Mouse (Mus musculus) forebrain, embryonic 11.5 days (tissue): ENCODE measurements around the gene Fam234b. TPM values are rescaled to one million over a fixed set of nuclear protein-coding genes. Genes with fewer than 3 reads are reported as not detected.

ENCODE experiments used
- ATAC-seq: fragments of 200-750 bp; cut with Nextera tagmentation; replicated peaks from 2 replicates; pipeline ENCODE4 v1.8.0; 2017; ENCODE audit warnings: moderate TSS enrichment; ENCODE audit not compliant: low FRiP score
- DNase-seq: peaks from one replicate; pipeline ENCODE4 v3.0.0-alpha.2; 2017; ENCODE audit warnings: low spot score
- H3K27ac ChIP-seq: fragments of 300-500 bp; sonication (generic); 2 replicates; pipeline ENCODE4 v1.5.1; 2014; ENCODE audit warnings: low read depth, low read length
- H3K27me3 ChIP-seq: fragments of 300-500 bp; sonication (generic); 2 replicates; pipeline ENCODE4 v1.6.1; 2014; ENCODE audit warnings: mild to moderate bottlenecking, low read length, mixed read lengths; ENCODE audit not compliant: control insufficient read depth, insufficient read depth
- H3K36me3 ChIP-seq: fragments of 300-500 bp; sonication (generic); 2 replicates; pipeline ENCODE4 v1.6.1; 2014; ENCODE audit warnings: mild to moderate bottlenecking, low read length, moderate library complexity, mixed read lengths; ENCODE audit not compliant: control insufficient read depth, insufficient read depth
- H3K4me1 ChIP-seq: fragments of 300-500 bp; sonication (generic); replicated peaks from 2 replicates; pipeline ENCODE4 v1.6.1; 2014; ENCODE audit warnings: low read length, mixed read lengths; ENCODE audit not compliant: control insufficient read depth, insufficient read depth
- H3K4me2 ChIP-seq: fragments of 300-500 bp; sonication (generic); 2 replicates; pipeline ENCODE4 v1.6.1; 2014; ENCODE audit warnings: low read depth, mild to moderate bottlenecking, low read length, moderate library complexity, mixed read lengths; ENCODE audit not compliant: severe bottlenecking
- H3K4me3 ChIP-seq: fragments of 300-500 bp; sonication (generic); 2 replicates; pipeline ENCODE4 v1.5.1; 2014; ENCODE audit warnings: low read depth, low read length
- H3K9ac ChIP-seq: fragments of 300-500 bp; sonication (generic); 2 replicates; pipeline ENCODE4 v1.6.1; 2014; ENCODE audit warnings: low read length
- H3K9me3 ChIP-seq: fragments of 300-500 bp; sonication (generic); 2 replicates; pipeline ENCODE4 v1.6.1; 2016; ENCODE audit warnings: low read length, mixed read lengths; ENCODE audit not compliant: control insufficient read depth
- WGBS: fragments of 180-500 bp; shearing (Covaris S2); extraction: QIAGEN DNeasy Blood & Tissue Kit; methylation state at CpG from one replicate; pipeline ENCODE4 v1.1.7; 2014; 5-methylcytosine and 5-hydroxymethylcytosine counted together
- polyA plus RNA-seq: library from polyadenylated mRNA; unstranded; fragments of >200 nt; fragmentation: Nextera tagmentation; extraction: Ambion mirVana; gene quantifications from 2 replicates; pipeline ENCODE4 v1.2.1, GENCODE M21; 2014

The Fam234b gene
- polyA plus RNA-seq, 1 experiment from 2014 or later: 34.2 TPM

DNA sequence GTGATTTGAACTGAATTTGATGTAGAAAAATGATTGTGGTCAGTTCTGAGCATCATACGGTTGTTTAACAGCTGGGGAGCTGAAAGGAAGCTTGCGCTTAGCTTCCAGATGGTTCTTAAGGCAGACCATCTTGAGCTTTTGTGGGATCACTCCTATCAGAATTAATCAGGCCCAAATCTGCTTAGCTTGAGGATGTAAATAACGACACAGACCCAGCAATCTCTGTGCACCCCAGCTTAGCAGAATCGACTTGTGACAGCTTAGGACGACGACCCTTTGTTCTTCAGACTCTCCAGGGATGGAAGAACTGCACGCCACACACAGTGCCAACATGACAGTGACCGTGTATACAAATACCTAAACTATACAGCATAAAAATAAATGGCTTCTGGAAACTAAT, 47.8 kb downstream of the Fam234b start:
- ATAC-seq (no peak), DNase-seq (no peak)
- Histone ChIP-seq H3K9me3 (no peaks in the 10 kb centered on the region), H3K27me3 (no peaks in the 10 kb centered on the region), H3K9ac (no peak overlapping the region), H3K4me2 (no peak overlapping the region), H3K4me1 (no peaks in the 10 kb centered on the region), H3K36me3 (no peaks in the 10 kb centered on the region), H3K27ac (no peak overlapping the region), H3K4me3 (no peak overlapping the region)
- 72% methylated on average over 8 of the region's 8 CpGs for WGBS

DNA sequence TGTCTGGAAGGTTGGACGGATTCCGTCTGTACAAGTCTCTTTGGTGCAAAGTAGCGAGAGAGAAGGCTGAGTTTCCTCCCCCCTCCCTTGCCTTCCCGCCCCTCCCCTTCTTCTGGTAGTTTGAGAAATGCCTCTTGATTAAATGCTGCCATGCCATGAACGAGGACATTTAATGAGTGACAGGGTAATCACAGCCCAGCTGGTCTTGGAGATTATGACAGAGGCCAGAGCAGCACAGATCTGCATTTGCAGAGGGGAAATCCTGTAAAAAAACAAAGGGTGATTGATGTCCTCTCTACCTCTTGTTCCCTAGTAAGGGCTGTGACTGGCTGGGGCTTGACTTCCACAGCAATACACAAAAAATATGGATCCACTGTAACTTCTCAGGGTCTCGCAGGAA, 50.1 kb downstream of the Fam234b start:
- Histone ChIP-seq H3K4me1 (peaks cover 12% of the 10 kb centered on the region), H3K9ac (no peak overlapping the region), H3K4me2 (no peak overlapping the region), H3K4me3 (no peak overlapping the region), H3K27ac (no peak overlapping the region), H3K9me3 (no peaks in the 10 kb centered on the region), H3K36me3 (no peaks in the 10 kb centered on the region), H3K27me3 (no peaks in the 10 kb centered on the region; the same call in 1 of the 2 replicates)
- WGBS: 66% methylated on average over 6 of the region's 6 CpGs
- no peak for ATAC-seq
- DNase-seq: no peak

DNA sequence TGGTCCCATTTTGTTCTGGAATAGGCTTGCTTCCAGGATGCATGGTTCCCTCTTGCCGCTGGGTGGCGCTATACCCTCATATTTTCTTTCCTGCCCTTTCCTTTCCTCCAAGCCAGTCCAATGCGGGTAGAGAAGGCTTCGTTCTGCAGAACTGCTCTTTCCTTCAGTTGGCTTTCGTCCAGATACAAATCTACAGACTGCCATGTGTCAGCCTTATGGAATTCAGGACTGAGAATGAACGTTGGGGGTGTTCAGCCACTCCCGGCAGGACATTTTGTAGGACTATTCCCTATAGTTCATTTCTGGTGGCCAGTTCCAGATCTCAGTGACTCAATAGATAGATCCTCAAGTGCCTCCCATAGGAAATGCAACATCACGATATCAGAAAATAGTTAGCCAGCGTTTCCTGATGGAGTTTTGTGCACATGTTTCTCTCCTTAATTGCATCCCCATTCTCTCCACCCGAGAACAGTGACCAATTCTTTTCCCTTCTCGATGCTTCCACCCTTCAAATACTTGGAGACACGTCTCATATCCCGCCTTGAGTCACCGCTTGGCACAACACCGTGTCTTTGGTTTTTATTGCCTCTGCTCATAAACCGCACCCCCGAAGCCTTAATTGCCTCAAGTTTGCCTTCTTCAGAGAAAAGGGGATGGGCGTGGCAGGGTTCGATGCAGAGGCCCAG, 52.2 kb downstream of the Fam234b start:
- no peaks in the 10 kb centered on the region for H3K36me3 ChIP-seq
- no peak overlapping the region for H3K4me3 ChIP-seq
- H3K27ac ChIP-seq: no peak overlapping the region
- H3K27me3 ChIP-seq: no peaks in the 10 kb centered on the region; the same call in 1 of the 2 replicates
- no peak overlapping the region for H3K4me2 ChIP-seq
- DNase-seq (peak; percentile 80), ATAC-seq (no peak)
- H3K9me3 ChIP-seq: no peaks in the 10 kb centered on the region
- WGBS: 51% methylated on average over 19 of the region's 19 CpGs
- no peak overlapping the region for H3K9ac ChIP-seq
- peaks cover 14% of the 10 kb centered on the region for H3K4me1 ChIP-seq

DNA sequence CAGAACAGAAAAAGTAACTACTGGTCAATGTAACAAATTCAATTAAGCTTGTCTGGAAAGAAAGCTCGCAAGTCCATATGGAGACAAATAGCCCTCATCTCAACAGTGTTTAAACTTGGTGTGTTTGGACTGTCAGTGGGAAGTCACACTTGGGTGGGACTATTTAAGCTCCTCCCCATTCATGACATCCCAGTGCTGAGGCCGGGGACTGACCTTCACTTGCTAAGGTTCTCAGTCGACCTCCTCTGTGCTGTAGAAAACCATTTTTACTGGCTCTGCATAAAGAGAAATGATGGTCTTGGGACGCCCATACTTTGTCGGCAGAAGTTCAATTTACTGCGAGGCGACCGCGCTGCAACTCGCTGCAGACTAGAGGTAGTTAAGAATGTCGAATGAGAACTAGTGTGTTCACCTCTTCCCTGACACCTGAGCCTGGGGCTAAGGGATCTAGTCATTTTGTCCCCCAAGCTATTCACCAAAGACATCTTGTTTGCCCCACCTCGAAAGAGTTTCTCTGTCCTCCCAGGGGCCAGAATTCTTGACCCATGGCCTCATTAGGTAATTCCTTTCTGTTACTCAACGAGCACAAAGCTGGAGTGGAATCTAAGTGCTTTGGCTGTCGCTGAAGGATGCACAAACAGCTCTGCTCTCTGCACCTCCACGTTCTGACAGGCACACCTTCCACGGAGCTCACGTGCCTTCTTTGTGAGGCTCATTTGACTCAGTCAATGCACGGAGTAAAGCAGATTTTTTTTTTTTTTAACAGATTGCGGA, 53.3 kb downstream of the Fam234b start:
- H3K4me1 ChIP-seq: peaks cover 14% of the 10 kb centered on the region
- no peak for DNase-seq
- no peaks in the 10 kb centered on the region for H3K9me3 ChIP-seq
- H3K27ac ChIP-seq: no peak overlapping the region
- WGBS: 64% methylated on average over 19 of the region's 19 CpGs
- no peak overlapping the region for H3K9ac ChIP-seq
- no peak overlapping the region for H3K4me3 ChIP-seq
- no peak overlapping the region for H3K4me2 ChIP-seq
- ATAC-seq: no peak
- H3K36me3 ChIP-seq: no peaks in the 10 kb centered on the region
- no peaks in the 10 kb centered on the region; the same call in 1 of the 2 replicates for H3K27me3 ChIP-seq

- Histone ChIP-seq H3K9me3 (no peaks in the 10 kb centered on the region), H3K27me3 (no peaks in the 10 kb centered on the region; the same call in 1 of the 2 replicates), H3K27ac (peak overlapping the region; percentile 25; the same call in 1 of the 2 replicates), H3K4me1 (peaks cover 14% of the 10 kb centered on the region), H3K36me3 (no peaks in the 10 kb centered on the region), H3K4me3 (0 out of 2 replicates have a peak overlapping the region, but pooled peaks have one; percentile 10), H3K4me2 (peak overlapping the region; percentile 50), H3K9ac (peak overlapping the region; percentile 44)
- no peak for ATAC-seq
- DNase-seq: peak; percentile 66
- WGBS: 49% methylated on average over 24 of the region's 24 CpGs
These were observed 54.3 kb downstream of the Fam234b start for GRCm38 (mm10) chr6:135251849-135252727.

- H3K27ac ChIP-seq: peak overlapping the region; percentile 25; the same call in 1 of the 2 replicates
- ATAC-seq (peak; percentile 93), DNase-seq (peak; percentile 89)
- peak overlapping the region; percentile 50 for H3K4me2 ChIP-seq
- peaks cover 14% of the 10 kb centered on the region for H3K4me1 ChIP-seq
- WGBS: 3% methylated on average over 16 of the region's 16 CpGs
- no peaks in the 10 kb centered on the region; the same call in 1 of the 2 replicates for H3K27me3 ChIP-seq
- no peaks in the 10 kb centered on the region for H3K9me3 ChIP-seq
- 0 out of 2 replicates have a peak overlapping the region, but pooled peaks have one; percentile 10 for H3K4me3 ChIP-seq
- H3K36me3 ChIP-seq: no peaks in the 10 kb centered on the region
- H3K9ac ChIP-seq: peak overlapping the region; percentile 44
These were observed 54.9 kb downstream of the Fam234b start for GRCm38 (mm10) chr6:135252728-135253077.

- Histone ChIP-seq H3K9ac (no peak within 1 kb of the TSS), H3K4me2 (no peak within 1 kb of the TSS), H3K27ac (no peak within 1 kb of the TSS), H3K27me3 (no peaks in the 10 kb centered on the region; the same call in 1 of the 2 replicates), H3K36me3 (no peaks in the 10 kb centered on the region), H3K4me3 (no peak within 1 kb of the TSS), H3K4me1 (peaks cover 14% of the 10 kb centered on the region), H3K9me3 (no peaks in the 10 kb centered on the region)
- WGBS: 74% methylated on average over 7 of the region's 7 CpGs
- DNase-seq (peak; percentile 45), ATAC-seq (no peak)
These were observed 56.4 kb downstream of the Fam234b start, which contains the start of gene Gsg1 for GRCm38 (mm10) chr6:135254153-135254552. Gene Gsg1 (minus strand): TSS chr6:135254351.

GRCm38 (mm10) chr6:135260435-135260834, 62.7 kb downstream of the Fam234b start:
- Histone ChIP-seq H3K9me3 (peaks cover 2% of the 10 kb centered on the region; the same call in 1 of the 2 replicates), H3K4me3 (no peak overlapping the region), H3K27ac (no peak overlapping the region), H3K27me3 (no peaks in the 10 kb centered on the region), H3K36me3 (no peaks in the 10 kb centered on the region), H3K9ac (no peak overlapping the region), H3K4me1 (no peaks in the 10 kb centered on the region), H3K4me2 (no peak overlapping the region)
- no peak for DNase-seq
- 92% methylated on average over 6 of the region's 6 CpGs for WGBS
- ATAC-seq: no peak
